Mouse (Mus musculus): ENCODE results near the gene Cmya5.
"Not testable (repeated sequence)": the region's sequence is repeated elsewhere in the genome, so short reads cannot be mapped to it uniquely, and the experiment has no call there.

The Cmya5 gene

GRCm38 (mm10) chr13:93128111-93128860 lies 16.2 kb downstream of the Cmya5 start:
- CTCF ChIA-PET = no interaction called here

GRCm38 (mm10) chr13:93122321-93122720 lies 22.2 kb downstream of the Cmya5 start:
- CTCF ChIA-PET = no interaction called here

GRCm38 (mm10) chr13:93117241-93117640 lies 27.3 kb downstream of the Cmya5 start:
- CTCF ChIA-PET = no interaction called here

- CTCF ChIA-PET = interaction anchor here (0.6 kb wide), 1 partner anchor 76 kb away, joined by 9 read pairs; no protein-coding TSS in a partner anchor
These were observed 42.0 kb downstream of the Cmya5 start for GRCm38 (mm10) chr13:93102340-93103090.

- CTCF ChIA-PET = no interaction called here
These were observed 45.9 kb downstream of the Cmya5 start for GRCm38 (mm10) chr13:93098596-93098995.

DNA sequence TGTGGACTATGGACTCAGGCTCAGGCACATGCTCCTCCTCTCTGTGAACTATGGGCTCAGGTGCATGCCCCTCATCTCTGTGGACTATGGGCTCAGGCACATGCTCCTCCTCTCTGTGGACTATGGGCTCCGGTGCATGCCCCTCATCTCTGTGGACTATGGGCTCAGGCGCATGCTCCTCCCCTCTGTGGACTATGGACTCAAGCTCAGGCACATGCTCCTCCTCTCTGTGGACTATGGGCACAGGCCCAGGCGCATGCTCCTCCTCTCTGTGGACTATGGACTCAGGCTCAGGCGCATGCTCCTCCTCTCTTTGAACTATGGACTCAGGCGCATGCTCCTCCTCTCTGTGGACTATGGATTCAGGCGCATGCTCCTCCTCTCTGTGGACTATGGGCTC lies 47.9 kb downstream of the Cmya5 start:
- CTCF ChIA-PET = no interaction called here

DNA sequence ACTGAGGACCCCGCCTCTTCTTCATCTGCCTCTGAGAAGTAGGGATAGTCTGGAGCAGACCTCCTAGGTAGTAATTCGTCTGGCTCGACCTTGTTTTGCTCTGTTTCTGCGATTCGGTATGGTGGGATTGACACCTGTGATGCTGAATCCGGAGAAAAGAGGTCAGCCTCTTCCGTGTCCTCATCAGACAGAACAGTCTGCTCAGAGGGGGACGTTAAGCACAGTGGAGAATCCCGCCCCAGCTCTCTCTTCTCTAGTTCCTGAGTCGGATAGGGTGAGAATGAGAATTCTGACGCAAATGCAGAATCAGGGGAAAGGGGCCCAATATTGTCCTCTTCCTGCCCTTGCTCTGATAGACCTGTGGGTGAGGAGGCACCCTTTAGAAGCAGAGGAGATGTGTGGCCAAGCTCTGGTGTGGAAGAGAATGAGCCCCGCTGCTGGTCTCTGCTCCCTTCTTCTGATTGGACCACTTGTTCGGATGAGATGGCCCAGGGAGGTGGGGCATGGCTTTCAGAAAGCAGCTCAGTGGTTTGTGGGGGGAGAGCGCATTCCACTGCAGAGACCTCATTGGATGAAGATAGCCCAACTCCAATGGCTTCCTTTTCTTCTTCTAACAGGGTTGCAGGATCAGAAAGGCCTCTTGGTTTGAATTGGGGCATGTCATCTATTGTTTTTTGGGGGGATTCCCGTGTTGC lies 49.3 kb downstream of the Cmya5 start:
- CTCF ChIA-PET = no interaction called here

DNA sequence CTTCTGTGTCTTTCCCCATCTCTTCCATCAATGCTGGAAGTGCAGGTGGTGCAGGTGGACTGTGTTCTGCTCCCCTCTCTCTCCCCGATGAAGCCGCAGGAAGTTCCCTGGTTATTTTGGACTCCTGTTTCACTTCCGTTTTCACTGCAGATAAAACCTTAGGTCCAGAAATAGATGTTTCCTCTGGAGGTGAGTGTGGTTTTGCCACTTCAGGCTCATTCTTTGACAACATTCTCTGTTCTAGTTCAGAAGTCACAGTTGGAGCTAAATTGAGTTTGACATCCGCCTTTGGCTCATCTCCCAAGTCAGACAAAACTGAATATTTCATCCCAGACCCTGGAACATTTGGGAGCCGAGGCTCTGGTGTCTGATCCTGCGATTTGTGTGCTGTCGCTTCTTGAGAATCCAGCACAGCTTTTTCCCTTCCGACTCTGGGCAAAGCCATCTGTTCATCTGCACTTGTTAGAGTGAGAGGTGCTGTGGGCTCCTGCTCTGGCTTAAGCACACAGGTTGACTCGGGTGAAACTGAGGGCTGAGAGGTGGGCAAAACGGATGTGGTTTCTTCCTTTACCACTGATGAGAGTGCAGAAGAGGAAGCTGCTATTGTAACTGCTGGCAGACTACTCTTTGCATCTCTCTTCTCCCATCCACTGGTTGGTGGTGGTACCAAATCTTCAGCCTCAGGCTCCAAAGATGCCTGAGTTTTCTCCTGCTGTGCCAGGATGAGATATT lies 50.2 kb downstream of the Cmya5 start:
- CTCF ChIA-PET = no interaction called here

GRCm38 (mm10) chr13:93093697-93094096 lies 50.8 kb downstream of the Cmya5 start:
- CTCF ChIA-PET = no interaction called here

GRCm38 (mm10) chr13:93092916-93093429 lies 51.6 kb downstream of the Cmya5 start:
- CTCF ChIA-PET = no interaction called here

GRCm38 (mm10) chr13:93091866-93092455 lies 52.6 kb downstream of the Cmya5 start:
- CTCF ChIA-PET = no interaction called here

GRCm38 (mm10) chr13:93091176-93091575 lies 53.3 kb downstream of the Cmya5 start:
- CTCF ChIA-PET = no interaction called here

GRCm38 (mm10) chr13:93089481-93089880 lies 55.0 kb downstream of the Cmya5 start:
- CTCF ChIA-PET = interaction anchor here (0.6 kb wide), 1 partner anchor 103 kb away, joined by 4 read pairs; the partner anchor contains the start of gene Tent2

DNA sequence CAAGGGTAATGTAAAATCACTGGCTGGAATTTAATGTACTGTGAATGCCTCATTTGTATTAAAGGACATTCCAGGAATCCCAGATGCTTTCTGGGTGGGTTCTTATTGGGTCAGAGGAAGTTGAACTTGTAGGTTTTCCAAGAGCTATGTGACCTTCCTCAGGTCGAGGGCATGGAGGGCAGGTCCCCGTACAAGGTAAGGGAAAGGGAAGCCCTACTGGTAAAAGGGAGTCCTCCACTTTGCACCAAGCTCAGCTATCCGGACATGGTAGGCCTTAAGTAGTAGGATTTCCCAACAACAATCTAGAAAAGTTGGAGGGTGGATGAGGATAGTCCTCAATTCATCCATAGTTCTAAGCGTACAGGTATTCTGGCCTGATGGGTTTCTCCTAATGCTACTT lies 58.8 kb downstream of the Cmya5 start:
- CTCF ChIA-PET = no interaction called here

DNA sequence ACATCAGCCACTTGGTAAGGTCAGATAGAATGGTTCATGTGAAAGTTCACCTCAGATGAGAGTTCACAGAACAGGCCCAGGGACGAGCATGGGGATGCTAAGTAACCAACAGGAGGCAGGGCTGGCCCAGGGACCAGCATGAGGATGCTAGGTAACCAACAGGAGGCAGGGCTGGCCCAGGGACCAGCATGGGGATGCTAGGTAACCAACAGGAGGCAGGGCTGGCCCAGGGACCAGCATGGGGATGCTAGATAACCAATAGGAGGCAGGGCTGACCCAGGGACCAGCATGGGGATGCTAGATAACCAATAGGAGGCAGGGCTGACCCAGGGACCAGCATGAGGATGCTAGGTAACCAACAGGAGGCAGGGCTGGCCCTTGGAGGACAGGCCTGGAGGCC lies 62.2 kb downstream of the Cmya5 start:
- CTCF ChIA-PET = not testable (repeated sequence)

DNA sequence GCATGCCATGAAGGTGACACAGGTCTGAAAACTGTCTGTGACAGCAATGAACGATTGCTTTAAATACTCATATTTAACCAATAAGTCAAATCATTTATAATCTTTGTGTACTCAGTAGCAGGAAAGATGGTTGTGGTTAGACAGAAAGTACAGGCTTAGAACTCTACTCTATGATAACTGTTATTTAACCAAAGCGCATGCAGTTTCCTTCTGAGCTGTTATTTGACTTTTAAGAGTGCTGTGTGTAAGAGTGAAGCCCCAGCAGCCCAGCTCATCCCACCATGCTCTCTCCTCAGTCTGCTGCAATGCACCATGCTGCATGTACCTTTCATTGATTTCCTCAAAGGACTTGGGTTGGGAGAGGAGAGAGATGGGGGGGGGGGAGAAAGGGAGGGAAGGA lies 63.7 kb downstream of the Cmya5 start:
- CTCF ChIA-PET = no interaction called here

DNA sequence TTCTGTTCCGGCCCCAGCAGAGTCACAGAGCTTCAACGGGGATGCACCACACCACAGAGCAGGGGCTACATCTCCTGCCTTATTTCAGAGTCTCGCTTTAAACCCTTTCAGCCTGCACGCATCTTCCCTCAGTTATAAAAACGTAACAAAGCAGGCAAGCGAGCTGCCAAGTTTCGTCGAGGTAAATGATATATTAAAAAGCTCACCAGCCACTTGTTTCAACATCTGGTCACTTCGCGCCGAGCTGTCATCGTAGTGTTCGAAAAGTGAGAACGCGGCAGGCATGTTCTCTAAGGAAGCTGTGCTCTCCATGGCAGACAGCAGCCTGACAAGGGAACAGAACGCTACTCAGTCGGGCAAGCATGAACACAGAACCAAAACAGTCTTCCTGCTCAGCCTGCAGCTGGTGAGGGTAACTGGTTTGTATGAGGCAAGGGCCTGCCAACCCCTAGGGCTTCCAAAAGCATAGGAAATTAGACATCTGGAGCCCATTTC lies 70.3 kb downstream of the Cmya5 start:
- CTCF ChIA-PET = no interaction called here

- CTCF ChIA-PET = interaction anchor here (0.6 kb wide), 1 partner anchor 485 kb away, joined by 4 read pairs; no protein-coding TSS in a partner anchor
These were observed 70.9 kb downstream of the Cmya5 start for GRCm38 (mm10) chr13:93073595-93073994.

- CTCF ChIA-PET = interaction anchor here (0.6 kb wide), 1 partner anchor 485 kb away, joined by 4 read pairs; no protein-coding TSS in a partner anchor
These were observed 71.6 kb downstream of the Cmya5 start for GRCm38 (mm10) chr13:93072871-93073411.

- CTCF ChIA-PET = no interaction called here
These were observed 74.1 kb downstream of the Cmya5 start for GRCm38 (mm10) chr13:93070406-93070805.

DNA sequence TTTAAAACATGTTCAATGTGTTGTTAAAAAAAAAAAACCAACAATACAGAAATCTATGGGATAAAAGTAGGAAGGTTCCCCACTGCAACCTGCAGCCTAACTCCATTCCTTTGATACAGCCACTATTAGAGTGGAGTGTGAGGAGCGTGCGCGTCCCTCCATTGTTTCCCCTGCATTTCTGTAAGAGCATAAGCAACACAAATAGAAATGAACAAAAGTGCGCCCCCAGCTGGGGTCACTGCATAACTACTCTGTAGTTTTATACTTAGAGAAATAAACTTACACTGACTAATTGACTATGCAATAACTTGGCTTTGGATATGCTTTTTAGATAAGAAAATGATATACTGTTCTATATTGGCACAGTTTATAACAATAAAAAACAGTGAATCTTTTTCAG lies 75.0 kb downstream of the Cmya5 start:
- CTCF ChIA-PET = no interaction called here
